Mouse (Mus musculus) frontal cortex, adult 2 months (tissue): Measurements from ENCODE around the gene Hoxc11. TPM values are rescaled to one million over a fixed set of nuclear protein-coding genes. Genes with fewer than 3 reads are reported as not detected.

ENCODE experiments used
- DNase-seq, 2 experiments: peaks; one replicate each; pipeline ENCODE4 v3.0.0; 2022; ENCODE audit warnings: low spot score in 1 of 2; ENCODE audit errors: extremely low spot score in 1 of 2
- polyA plus RNA-seq: library from polyadenylated mRNA; depleted of rRNA; stranded (reverse); fragments of >200 nt; gene quantifications from 2 replicates; pipeline ENCODE4 v1.2.3, GENCODE M21; 2012

Hoxc11 gene
- polyA plus RNA-seq, 1 experiment: not detected

DNA sequence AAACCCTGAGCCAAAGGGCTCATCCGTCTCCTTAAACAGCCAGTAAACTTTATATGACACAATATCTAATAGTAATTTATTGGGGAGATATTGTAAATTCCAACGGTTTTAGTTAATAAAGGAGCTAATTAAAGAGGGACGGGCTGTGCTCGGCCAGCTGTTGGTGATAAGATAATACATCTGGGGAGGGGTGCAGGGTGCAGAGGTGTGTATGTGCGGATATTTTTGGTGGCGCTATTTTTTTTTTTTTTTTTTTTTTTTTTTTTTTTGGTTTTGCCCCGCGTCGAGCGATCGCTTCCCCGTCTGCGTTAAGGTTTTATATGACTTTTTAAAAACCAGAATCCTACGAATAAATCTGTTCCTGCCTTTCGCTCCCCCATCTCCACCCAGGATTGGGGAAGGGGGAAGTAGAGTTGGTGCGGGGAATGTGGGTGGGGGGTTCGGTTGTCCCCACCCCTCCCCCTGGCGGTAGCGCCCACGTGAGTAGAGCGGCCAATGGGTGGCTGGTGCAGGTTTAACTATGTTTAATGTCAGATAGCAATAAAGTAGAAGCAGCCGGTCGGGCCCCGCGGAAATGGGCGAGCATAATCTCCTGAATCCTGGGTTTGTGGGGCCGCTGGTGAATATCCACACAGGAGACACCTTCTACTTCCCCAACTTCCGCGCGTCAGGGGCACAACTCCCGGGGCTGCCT, 17.8 kb upstream of the Hoxc11 start, which contains the start of gene Hoxc12:
Gene Hoxc12, plus strand, starts transcription at position 479 of the 694 bp plus-strand sequence.
- DNase-seq: no peak

DNA sequence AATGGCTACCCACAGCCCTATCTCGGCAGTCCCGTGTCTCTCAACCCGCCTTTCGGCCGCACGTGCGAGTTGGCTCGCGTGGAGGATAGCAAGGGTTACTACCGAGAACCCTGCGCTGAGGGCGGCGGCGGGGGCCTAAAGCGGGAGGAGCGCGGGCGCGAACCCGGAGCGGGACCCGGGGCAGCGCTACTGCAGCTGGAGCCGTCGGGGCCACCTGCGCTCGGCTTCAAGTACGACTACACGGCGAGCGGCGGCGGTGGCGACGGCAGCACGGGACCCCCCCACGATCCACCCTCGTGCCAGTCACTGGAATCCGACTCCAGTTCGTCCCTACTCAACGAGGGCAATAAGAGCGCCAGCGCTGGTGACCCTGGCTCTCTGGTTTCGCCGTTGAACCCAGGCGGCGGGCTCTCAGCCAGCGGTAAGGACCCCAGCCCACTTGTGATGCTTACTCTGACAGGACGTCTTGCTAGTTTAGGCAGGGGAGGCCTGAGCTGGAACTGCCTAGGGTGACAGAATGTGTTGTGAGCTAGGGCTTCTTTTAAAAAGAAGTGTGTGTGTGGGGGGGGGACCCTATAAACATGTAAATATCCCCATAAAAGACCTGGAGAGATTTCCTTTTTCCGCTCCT, 17.1 kb upstream of the Hoxc11 start:
- no peak for DNase-seq

DNA sequence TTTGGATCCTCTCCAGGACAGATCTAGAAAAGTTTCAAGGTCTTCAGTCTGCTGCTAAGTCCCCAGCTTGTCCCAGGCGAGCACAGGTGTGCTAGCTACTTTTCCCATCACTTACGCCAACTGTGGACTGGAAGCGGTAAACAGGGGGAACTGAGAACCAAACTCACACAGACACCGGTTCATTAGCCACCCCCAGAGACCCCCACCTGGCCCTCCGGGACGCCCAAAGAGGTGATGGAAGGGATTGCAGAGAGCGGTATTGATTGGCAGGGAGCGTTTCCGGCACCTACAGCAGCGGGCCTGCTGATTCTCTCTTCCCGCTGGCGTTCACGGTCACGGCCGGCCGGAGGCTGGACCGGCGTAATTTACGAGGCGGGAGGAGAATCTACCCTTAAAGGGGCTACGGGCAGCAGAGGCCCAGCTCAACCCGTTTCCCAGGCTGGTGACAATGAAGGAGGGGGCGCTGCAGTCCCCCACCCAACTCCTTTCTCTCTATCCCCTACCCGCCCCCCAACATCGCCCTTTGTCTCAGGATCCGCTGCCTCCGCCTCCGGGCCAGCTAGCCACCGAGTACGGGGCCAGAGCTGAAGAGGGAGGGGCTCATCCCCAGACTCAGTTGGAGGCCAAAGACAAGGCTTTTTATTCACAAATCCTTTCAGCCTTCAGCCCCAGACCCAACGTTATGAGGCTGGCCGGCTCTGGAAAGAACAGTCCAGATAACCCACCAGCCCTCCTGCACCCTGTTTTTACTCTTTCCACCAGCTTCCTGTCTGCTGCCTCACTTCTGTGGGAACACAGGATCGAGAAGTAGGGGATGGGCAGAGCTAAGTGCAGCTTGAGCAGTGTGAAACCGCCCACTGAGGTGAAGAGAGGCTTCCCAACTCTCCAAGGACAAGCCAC, 14.7 kb upstream of the Hoxc11 start:
- DNase-seq: no peak

DNA sequence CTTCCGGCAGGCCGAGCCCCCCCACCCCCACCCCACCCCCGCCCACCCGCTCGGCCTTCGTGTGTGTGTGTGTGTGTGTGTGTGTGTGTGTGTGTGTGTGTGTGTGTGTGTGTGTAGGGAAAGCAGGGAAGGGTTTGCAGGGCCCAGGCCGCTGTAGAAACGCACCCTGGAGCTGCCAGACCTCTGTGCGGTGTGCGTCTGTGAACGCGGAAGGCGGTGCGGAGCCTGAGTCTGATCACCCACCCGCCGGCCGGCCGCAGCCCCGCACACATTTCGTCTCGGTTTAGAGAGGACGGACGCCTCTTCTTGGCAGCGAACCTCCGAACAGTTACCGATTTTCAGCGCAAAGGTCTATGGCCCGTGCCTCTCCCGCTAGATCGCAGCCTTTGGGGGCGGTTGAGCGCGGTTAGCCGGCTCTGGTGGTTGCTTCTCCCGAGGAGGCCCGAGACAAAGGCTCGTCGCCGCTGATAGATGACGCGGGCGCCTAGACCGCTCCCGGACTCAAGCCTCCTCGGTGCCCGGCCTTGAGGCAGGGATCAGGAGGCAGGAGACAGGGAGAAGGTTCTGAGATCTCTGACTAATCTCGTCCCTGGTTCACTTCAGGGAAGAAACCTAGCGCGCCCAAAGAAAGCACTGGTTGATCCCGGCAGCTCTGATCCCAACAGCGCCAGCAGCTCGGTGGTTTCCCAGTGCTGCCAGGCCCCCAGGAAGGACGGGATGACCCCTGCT, 11.3 kb upstream of the Hoxc11 start:
- DNase-seq: no peak

DNA sequence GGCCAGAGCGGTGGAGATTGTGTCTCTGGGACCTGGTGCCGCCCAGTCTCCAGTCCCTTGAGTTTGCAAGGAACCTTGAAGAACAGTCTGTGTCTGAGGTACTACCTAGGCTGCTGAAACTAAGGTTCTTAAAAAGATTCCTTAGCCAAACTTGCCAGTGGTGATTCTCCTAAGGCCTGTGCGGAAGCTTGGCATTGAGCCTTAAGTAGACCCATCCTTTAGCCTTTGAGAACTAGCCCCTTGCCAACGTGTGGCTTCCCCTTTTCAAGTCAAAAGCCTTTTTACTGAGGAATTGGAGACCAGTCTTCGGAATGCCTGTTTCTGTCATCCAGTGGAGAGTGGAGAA, 10.8 kb upstream of the Hoxc11 start:
- DNase-seq: no peak

DNA sequence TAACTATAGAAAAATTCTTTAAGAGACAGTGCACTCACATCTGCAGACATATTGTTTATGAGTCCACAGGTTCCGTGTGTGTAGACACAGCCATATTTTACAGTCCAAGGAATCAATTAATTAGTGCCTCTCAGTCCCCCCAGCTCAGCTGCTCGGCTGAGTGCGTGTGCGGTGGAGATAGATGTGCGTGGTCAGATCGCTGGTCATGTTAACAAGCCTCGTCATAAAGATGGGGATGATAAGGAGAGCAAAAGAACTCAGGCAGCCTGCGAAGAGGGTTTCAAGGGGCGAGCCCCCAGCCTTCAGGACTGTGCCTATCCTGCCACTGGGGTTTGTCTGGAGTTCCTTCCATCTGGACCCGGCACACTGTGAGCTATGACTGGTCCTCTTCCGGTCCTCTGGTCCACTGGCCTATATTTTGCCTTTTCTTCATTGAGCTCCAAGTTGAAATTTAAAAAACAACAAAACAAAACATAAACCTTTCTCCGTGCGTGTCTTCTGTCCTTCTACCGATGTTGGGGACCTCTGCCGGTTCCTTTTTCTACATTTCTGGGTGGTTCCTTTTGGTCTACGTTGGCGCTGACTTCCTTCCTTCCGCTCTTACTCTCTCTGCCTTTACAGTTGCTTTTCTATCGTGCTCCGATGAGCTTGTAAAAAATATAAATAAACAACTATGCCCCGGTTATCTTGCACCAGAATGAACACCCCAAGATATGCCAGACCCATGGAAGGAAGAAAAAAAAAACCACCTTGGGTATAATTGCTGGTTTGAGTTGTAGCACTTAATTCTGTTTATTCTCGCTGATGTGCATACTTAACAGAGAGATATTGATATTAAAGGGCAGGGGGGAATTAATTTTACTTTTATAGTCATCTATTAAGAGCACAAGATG, 8.8 kb upstream of the Hoxc11 start:
- no peak for DNase-seq

DNA sequence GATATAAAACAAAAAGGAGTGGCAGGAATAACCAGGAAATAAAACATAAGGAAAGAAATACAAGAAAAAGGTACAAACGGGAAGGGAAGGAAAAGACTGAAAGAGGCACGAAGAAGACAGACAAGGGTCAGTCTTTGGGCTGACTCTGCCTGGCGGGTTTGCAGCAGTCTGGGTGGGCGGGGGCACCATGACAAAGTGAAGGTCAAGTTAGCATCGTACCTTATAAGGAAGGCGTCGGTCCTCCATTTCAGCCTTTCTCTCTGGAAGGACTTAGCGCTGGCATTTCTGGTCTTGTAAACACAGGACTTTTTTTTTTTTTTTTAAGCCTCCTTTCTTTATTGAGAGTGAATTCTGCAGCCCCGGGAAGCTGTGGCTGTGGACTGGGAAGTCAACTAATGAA, 7.0 kb upstream of the Hoxc11 start:
- DNase-seq: no peak

DNA sequence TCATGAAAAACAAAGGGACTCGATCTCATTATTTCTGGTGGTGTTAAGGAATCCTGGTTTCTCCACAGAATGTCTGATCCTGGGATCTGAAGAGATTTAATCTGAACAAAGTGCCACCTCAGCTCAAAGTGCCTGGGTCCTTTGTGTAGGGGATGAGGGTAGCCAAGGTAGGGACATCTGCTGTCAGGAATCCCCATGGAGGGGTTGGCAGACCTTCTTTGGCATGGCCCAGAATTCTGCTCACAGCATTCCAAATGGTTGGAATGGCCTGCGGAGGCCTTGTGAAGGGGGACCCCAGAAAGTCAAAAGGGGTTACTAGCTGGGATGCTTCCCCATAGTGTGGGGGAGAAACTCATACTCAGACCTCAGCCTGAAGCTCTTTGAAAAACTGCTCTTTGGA, 5.4 kb upstream of the Hoxc11 start:
- no peak for DNase-seq

DNA sequence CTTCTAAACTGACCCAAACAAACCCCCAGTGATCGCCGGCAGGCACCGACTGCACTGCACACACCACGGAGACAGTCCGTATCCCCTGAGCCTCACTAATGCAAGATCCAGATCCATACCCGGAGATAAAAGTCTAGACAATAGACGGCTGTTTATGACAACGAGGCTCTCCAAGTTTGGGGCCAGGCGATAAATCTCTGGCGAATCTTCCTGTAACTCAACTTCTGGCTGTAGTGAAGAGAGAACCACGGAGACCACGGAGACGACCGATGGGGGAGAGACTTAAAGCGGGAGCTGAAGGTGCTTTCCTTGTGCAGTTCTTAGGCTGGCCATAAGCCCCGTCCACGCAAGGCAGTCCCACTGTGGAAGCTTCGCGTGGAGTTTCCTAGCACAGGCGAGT, 4.5 kb upstream of the Hoxc11 start:
- no peak for DNase-seq

DNA sequence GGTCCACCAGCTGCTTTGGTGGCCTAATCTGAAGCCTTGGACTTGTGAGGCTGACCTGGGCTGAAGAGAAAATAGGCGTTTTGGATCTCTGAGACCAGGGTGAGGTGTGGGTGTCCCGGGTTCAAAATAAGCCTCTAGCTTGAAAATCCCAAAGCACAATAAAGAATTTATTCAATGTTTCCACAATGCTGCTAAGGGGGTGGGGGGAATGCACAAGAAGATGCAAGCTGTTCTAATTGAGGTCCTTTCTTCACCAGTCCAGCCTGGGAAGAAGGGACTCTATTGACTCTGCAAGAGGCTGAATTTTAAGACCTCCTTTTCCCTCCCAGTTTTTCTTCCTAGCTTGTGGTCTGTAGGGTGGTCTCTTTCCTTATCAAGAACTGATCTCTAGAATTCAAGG, 3.4 kb upstream of the Hoxc11 start:
- DNase-seq: no peak

DNA sequence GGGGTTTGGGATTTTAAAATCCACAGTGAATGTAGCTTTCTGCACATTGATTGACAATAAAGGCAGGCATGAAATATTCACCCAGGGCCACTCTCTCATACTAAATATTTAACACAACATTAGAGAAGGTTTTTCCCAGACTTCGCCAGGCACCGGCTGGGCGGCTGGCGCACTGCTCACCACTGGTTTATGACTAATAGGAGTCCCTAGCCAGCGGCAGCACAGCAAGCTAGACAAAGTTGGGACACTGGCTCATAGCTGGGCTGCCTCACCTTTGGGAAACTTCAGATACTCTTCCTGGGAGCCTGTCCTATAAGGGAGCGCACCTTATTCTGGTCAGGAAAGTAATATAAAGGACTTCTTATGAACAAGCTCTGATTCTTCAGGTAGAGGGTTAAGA, 666 bp upstream of the Hoxc11 start:
- DNase-seq: no peak

DNA sequence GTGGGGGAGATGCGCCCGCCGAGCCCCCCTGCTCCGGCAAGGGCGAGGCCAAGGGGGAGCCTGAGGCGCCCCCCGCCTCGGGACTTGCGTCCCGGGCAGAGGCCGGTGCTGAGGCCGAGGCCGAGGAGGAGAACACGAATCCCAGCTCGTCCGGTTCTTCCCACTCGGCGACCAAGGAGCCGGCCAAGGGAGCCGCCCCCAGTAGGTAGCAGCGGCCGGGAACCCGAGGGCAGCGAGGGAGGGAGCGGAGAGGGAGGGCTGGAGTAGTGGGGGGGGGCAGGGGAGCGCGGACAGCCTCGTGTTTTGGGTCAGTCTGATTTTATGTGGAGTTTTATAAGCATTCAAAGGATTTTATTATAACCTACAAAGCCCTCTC, 768 bp downstream of the Hoxc11 start:
- DNase-seq: no peak

DNA sequence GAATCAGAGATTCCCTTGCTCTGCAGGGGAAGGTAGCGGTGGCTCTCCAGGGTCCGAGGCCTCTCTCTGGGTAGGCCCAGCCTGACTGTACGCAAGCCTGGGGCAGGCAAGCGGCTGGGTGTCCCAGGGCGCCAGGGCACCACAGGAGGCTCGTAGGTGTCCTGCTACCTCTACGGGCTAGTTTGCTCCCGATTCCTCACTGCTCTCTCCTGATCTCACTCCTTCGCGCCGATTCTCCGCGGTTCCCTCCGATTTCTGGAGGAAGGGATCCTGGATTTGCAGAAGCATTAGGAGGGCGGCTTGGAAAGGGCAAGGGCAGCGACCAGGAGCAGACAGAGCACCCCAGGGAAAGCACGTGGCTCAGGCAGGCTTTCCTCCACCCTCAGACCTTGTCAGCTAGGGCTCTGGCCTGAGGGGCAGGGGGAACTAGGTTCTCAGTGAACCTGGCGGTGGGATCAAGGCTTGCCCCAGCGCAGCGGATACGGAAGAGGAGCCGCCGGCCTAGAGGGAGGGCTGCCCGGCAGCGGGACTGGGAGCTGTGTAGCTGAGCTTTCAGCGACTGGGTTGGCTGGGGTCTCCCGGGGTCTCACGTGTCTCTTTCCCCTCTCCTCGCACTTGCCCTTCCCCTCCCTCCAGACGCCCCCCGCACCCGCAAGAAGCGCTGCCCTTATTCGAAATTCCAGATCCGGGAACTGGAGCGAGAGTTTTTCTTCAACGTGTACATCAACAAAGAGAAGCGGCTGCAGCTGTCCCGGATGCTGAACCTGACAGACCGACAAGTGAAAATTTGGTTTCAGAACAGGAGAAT, 1.8 kb downstream of the Hoxc11 start:
- no peak for DNase-seq

DNA sequence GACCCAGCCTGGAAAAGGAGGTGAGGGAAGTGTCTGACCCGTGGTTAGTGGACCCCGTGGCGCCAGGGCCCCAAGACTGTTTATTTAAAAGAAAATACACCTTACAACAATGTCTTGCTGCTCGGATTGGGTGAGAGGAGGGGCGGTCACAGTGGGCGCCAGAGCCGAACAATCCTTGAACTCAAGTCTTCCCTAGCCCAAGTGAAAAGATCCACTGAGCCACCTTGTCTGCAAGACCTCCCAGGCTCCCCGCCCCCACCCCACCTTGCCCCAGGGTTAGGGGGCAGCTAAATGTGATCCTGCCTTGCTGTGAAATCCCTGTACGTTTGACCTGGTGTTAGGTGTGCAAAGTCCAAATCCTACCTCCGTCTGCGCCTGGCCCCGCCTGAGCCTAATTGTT, 2.7 kb downstream of the Hoxc11 start:
- no peak for DNase-seq

DNA sequence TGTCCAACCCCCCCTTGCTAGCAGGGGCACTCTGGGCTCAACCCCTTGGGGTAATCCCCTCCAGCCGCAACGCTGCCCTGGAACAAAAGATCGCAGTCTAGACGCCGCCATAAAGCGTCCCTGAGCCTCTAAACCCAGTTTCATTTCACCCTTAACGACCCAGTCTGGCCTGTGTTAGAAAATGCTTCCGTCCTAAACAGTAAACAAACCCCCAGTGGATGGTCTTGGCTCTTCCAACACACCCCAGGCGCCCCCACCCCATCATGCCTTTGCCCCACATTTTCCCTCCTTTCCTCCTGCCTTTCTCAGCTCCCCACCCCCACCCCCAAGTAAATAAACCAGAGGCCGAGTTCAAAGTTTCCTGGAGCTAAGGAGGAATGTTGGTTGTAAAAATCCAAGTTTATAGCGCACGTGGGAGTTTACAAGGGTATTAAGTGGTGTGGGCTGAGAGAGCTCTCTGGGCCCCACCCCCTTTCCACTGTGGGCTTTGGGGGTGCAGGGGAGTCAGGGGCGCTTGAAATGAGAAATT, 5.5 kb downstream of the Hoxc11 start:
- DNase-seq: no peak

DNA sequence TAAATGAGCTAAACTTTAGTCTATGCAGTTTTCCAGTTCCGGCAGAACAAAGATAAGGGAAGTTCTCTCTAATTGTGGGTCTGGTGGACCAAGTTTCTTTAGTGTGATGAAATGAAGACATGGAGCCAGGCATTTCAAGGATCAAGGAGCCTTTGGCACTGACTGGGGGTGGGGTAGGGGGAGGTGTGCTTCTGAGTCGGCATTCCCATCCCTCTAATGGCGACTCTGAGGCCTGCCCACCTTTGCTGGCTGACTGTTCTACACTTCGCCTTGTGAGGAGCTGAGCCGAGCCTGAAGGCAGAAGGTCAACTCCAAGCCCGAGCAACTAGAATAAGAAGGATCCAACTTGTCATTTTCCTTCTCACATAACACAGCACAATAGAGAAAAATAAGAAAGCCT, 7.5 kb downstream of the Hoxc11 start:
- DNase-seq: no peak

DNA sequence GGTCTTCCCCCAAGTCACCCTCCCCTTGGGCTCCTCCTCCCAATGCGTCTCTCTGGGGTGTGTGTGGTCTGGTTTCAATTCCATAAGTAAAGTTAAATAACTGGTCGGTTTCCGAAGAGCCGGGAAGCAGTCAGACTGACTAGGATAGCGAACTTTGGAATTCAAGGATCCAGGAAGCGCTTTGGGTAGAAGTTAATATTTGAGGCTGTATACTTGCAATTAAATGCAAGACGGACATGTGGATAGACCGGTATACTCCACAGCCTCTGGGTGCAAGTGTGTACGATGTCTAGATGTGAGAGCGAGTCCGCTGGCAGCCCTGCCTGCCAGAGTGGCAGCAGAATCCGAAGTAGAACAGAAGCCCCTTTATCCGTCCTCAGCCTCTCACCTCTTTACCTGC, 8.3 kb downstream of the Hoxc11 start:
- no peak for DNase-seq

DNA sequence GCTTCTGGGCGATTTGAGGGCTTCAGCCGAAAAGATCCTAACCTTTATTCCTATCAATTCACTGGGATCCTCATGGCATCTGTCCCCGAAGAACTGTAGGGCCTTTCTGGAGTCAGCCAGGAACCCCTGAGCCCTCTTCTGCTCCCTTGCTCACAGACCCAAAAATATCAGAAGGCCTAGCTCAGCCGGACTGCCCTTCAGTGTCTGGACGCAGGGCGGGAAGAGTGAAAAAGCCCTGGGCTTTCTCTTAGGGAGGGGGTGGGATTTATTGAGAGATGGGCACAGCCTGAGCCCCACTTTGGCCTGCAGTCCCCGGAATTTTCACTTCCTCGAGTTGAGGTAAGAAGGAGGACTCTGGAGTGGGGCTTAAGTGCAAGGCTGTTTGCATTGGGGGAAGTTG, 9.0 kb downstream of the Hoxc11 start:
- no peak for DNase-seq
